Mouse (Mus musculus): ENCODE results near the gene Prdm4. TPM values are rescaled to one million over a fixed set of nuclear protein-coding genes. Genes with fewer than 3 reads are reported as not detected.
A peak's percentile ranks its signal among the peaks of the same experiment; 100 is the strongest.

Prdm4 gene
- total and polyA plus RNA-seq, 2 experiments from 2014 or later, result 14.9 to 71.4 TPM

GRCm38 (mm10) chr10:85954429-85954828 lies 37.5 kb upstream of the Prdm4 start:
- H3K4me1 ChIP-seq (ENCODE audit: insufficient read depth, low read length), result peaks cover 3% of the 10 kb centered on the region; the same call in 1 of the 2 replicates
- H3K9me3 ChIP-seq (ENCODE audit: low read length), result no peaks in the 10 kb centered on the region
- ATAC-seq (ENCODE audit: low FRiP score) (no peak), DNase-seq (ENCODE audit: low spot score) (no peak)
- no peak overlapping the region for H3K27ac ChIP-seq (ENCODE audit: low read depth, low read length)
- no peak overlapping the region for H3K9ac ChIP-seq (replicated peaks; ENCODE audit: low read length, poor library complexity, severe bottlenecking)
- no peak for TF ChIP-seq CTCF (IDR thresholded peaks at IDR 0.05)
- peaks cover 24% of the 10 kb centered on the region for H3K36me3 ChIP-seq (ENCODE audit: insufficient read depth, low read length)
- 79% methylated on average over 2 of the region's 2 CpGs for WGBS
- H3K27me3 ChIP-seq (ENCODE audit: insufficient read depth, low read length), result no peaks in the 10 kb centered on the region
- H3K4me2 ChIP-seq (ENCODE audit: low read depth, low read length, poor library complexity, severe bottlenecking), result no peak overlapping the region
- no peak overlapping the region for H3K4me3 ChIP-seq (ENCODE audit: low read depth, low read length)

- Histone ChIP-seq H3K4me1 (ENCODE audit: insufficient read depth, low read length) (peaks cover 3% of the 10 kb centered on the region; the same call in 1 of the 2 replicates), H3K27ac (ENCODE audit: low read depth, low read length) (no peak overlapping the region), H3K36me3 (ENCODE audit: insufficient read depth, low read length) (peaks cover 32% of the 10 kb centered on the region), H3K9me3 (ENCODE audit: low read length) (no peaks in the 10 kb centered on the region), H3K4me3 (ENCODE audit: low read depth, low read length) (no peak overlapping the region), H3K27me3 (ENCODE audit: insufficient read depth, low read length) (no peaks in the 10 kb centered on the region), H3K9ac (replicated peaks; ENCODE audit: low read length, poor library complexity, severe bottlenecking) (no peak overlapping the region), H3K4me2 (ENCODE audit: low read depth, low read length, poor library complexity, severe bottlenecking) (no peak overlapping the region)
- ATAC-seq (ENCODE audit: low FRiP score) (no peak), DNase-seq (ENCODE audit: low spot score) (no peak)
- WGBS, result 92% methylated on average over 3 of the region's 3 CpGs
- no peak for TF ChIP-seq CTCF (IDR thresholded peaks at IDR 0.05)
Observed at GRCm38 (mm10) chr10:85953401-85953800, 36.5 kb upstream of the Prdm4 start.

- DNase-seq (ENCODE audit: low spot score) (no peak), ATAC-seq (ENCODE audit: low FRiP score) (no peak)
- Histone ChIP-seq H3K4me1 (ENCODE audit: insufficient read depth, low read length) (peaks cover 3% of the 10 kb centered on the region; the same call in 1 of the 2 replicates), H3K4me3 (ENCODE audit: low read depth, low read length) (no peak overlapping the region), H3K36me3 (ENCODE audit: insufficient read depth, low read length) (peaks cover 43% of the 10 kb centered on the region), H3K9me3 (ENCODE audit: low read length) (no peaks in the 10 kb centered on the region), H3K9ac (replicated peaks; ENCODE audit: low read length, poor library complexity, severe bottlenecking) (no peak overlapping the region), H3K27me3 (ENCODE audit: insufficient read depth, low read length) (no peaks in the 10 kb centered on the region), H3K4me2 (ENCODE audit: low read depth, low read length, poor library complexity, severe bottlenecking) (no peak overlapping the region), H3K27ac (ENCODE audit: low read depth, low read length) (no peak overlapping the region)
- no peak for TF ChIP-seq CTCF (IDR thresholded peaks at IDR 0.05)
- 92% methylated on average over 6 of the region's 6 CpGs for WGBS
Observed at GRCm38 (mm10) chr10:85951765-85952443, 35.0 kb upstream of the Prdm4 start.

GRCm38 (mm10) chr10:85948483-85949196 lies 31.7 kb upstream of the Prdm4 start:
- H3K4me1 ChIP-seq (ENCODE audit: insufficient read depth, low read length), result no peaks in the 10 kb centered on the region
- TF ChIP-seq CTCF (IDR thresholded peaks at IDR 0.05), result no peak
- 86% methylated on average over 8 of the region's 8 CpGs for WGBS

GRCm38 (mm10) chr10:85936280-85936965 lies 19.5 kb upstream of the Prdm4 start:
- H3K27ac ChIP-seq (ENCODE audit: low read depth, low read length), result no peak overlapping the region
- no peak overlapping the region for H3K4me3 ChIP-seq (ENCODE audit: low read depth, low read length)
- ATAC-seq (ENCODE audit: low FRiP score) (no peak), DNase-seq (ENCODE audit: low spot score) (no peak)
- no peak overlapping the region for H3K9ac ChIP-seq (replicated peaks; ENCODE audit: low read length, poor library complexity, severe bottlenecking)
- 97% methylated on average over 6 of the region's 6 CpGs for WGBS
- no peaks in the 10 kb centered on the region for H3K9me3 ChIP-seq (ENCODE audit: low read length)
- H3K4me2 ChIP-seq (ENCODE audit: low read depth, low read length, poor library complexity, severe bottlenecking), result no peak overlapping the region
- no peaks in the 10 kb centered on the region for H3K4me1 ChIP-seq (ENCODE audit: insufficient read depth, low read length)
- TF ChIP-seq CTCF (IDR thresholded peaks at IDR 0.05), result no peak
- H3K36me3 ChIP-seq (ENCODE audit: insufficient read depth, low read length), result peaks cover 50% of the 10 kb centered on the region
- no peaks in the 10 kb centered on the region for H3K27me3 ChIP-seq (ENCODE audit: insufficient read depth, low read length)

More at GRCm38 (mm10) chr10:85948483-85949196, 31.7 kb upstream of the Prdm4 start:
- Histone ChIP-seq H3K36me3 (ENCODE audit: insufficient read depth, low read length) (peaks cover 65% of the 10 kb centered on the region), H3K27me3 (ENCODE audit: insufficient read depth, low read length) (no peaks in the 10 kb centered on the region), H3K27ac (ENCODE audit: low read depth, low read length) (no peak overlapping the region), H3K4me2 (ENCODE audit: low read depth, low read length, poor library complexity, severe bottlenecking) (no peak overlapping the region), H3K9ac (replicated peaks; ENCODE audit: low read length, poor library complexity, severe bottlenecking) (no peak overlapping the region), H3K4me3 (ENCODE audit: low read depth, low read length) (no peak overlapping the region), H3K9me3 (ENCODE audit: low read length) (no peaks in the 10 kb centered on the region)
- ATAC-seq (ENCODE audit: low FRiP score) (no peak), DNase-seq (ENCODE audit: low spot score) (peak; percentile 36)
